Mouse (Mus musculus): ENCODE results near the gene H1f0. TPM values are rescaled to one million over a fixed set of nuclear protein-coding genes. Genes with fewer than 3 reads are reported as not detected.

H1f0 gene
- polyA plus RNA-seq, 1 experiment: 197 TPM

GRCm38 (mm10) chr15:78988499-78988971 is 39.7 kb upstream of the H1f0 start:
- TF ChIP-seq POLR2A (IDR thresholded peaks at IDR 0.05; ENCODE audit: borderline replicate concordance, insufficient read depth, low read length): peak; percentile 42; the same call in 1 of the 2 replicates
- TF ChIP-seq CTCF (IDR thresholded peaks at IDR 0.05; ENCODE audit: borderline replicate concordance, insufficient read depth, low read depth, low read length): no peak
- no peaks in the 10 kb centered on the region for H3K27me3 ChIP-seq (ENCODE audit: control insufficient read depth, insufficient read depth, low read length)
- DNase-seq: peak; percentile 99
- H3K4me3 ChIP-seq (replicated peaks; ENCODE audit: insufficient read depth, low read depth, low read length): no peak overlapping the region
- under 1% methylated on average over 14 of the region's 14 CpGs for WGBS
- peaks cover 59% of the 10 kb centered on the region for H3K4me1 ChIP-seq (ENCODE audit: control insufficient read depth, insufficient read depth, low read length)
- peak overlapping the region; percentile 77 for H3K27ac ChIP-seq (ENCODE audit: insufficient read depth, low read length)

- TF ChIP-seq POLR2A (IDR thresholded peaks at IDR 0.05; ENCODE audit: borderline replicate concordance, insufficient read depth, low read length) (no peak), CTCF (IDR thresholded peaks at IDR 0.05; ENCODE audit: borderline replicate concordance, insufficient read depth, low read depth, low read length) (no peak)
- no peak overlapping the region for H3K4me3 ChIP-seq (replicated peaks; ENCODE audit: insufficient read depth, low read depth, low read length)
- DNase-seq: peak in 1 of 2 experiments; percentile 34
- H3K4me1 ChIP-seq (ENCODE audit: control insufficient read depth, insufficient read depth, low read length): peaks cover 51% of the 10 kb centered on the region
- peak overlapping the region; percentile 47; the same call in 1 of the 2 replicates for H3K27ac ChIP-seq (ENCODE audit: insufficient read depth, low read length)
- WGBS: 73% methylated on average over 14 of the region's 14 CpGs
- no peaks in the 10 kb centered on the region for H3K27me3 ChIP-seq (ENCODE audit: control insufficient read depth, insufficient read depth, low read length)
Observed at GRCm38 (mm10) chr15:78989152-78990092, 38.8 kb upstream of the H1f0 start.

GRCm38 (mm10) chr15:78990093-78990463 is 38.2 kb upstream of the H1f0 start:
- H3K4me3 ChIP-seq (replicated peaks; ENCODE audit: insufficient read depth, low read depth, low read length): no peak overlapping the region
- no peaks in the 10 kb centered on the region for H3K27me3 ChIP-seq (ENCODE audit: control insufficient read depth, insufficient read depth, low read length)
- no peak for DNase-seq
- 98% methylated on average over 9 of the region's 9 CpGs for WGBS
- H3K4me1 ChIP-seq (ENCODE audit: control insufficient read depth, insufficient read depth, low read length): peaks cover 45% of the 10 kb centered on the region
- H3K27ac ChIP-seq (ENCODE audit: insufficient read depth, low read length): no peak overlapping the region
- TF ChIP-seq POLR2A (IDR thresholded peaks at IDR 0.05; ENCODE audit: borderline replicate concordance, insufficient read depth, low read length) (no peak), CTCF (IDR thresholded peaks at IDR 0.05; ENCODE audit: borderline replicate concordance, insufficient read depth, low read depth, low read length) (no peak)

- no peaks in the 10 kb centered on the region for H3K27me3 ChIP-seq (ENCODE audit: control insufficient read depth, insufficient read depth, low read length)
- DNase-seq: peak in 1 of 2 experiments; percentile 23
- H3K27ac ChIP-seq (ENCODE audit: insufficient read depth, low read length): no peak overlapping the region
- TF ChIP-seq POLR2A (IDR thresholded peaks at IDR 0.05; ENCODE audit: borderline replicate concordance, insufficient read depth, low read length) (no peak), CTCF (IDR thresholded peaks at IDR 0.05; ENCODE audit: borderline replicate concordance, insufficient read depth, low read depth, low read length) (no peak)
- peaks cover 35% of the 10 kb centered on the region for H3K4me1 ChIP-seq (ENCODE audit: control insufficient read depth, insufficient read depth, low read length)
- WGBS: 94% methylated on average over 25 of the region's 25 CpGs
- H3K4me3 ChIP-seq (replicated peaks; ENCODE audit: insufficient read depth, low read depth, low read length): no peak overlapping the region
Observed at GRCm38 (mm10) chr15:78990970-78991525, 37.2 kb upstream of the H1f0 start.

- 93% methylated on average over 7 of the region's 7 CpGs for WGBS
Observed at GRCm38 (mm10) chr15:78992235-78992634, 36.0 kb upstream of the H1f0 start.

GRCm38 (mm10) chr15:78992925-78993324 is 35.3 kb upstream of the H1f0 start:
- 96% methylated on average over 24 of the region's 24 CpGs for WGBS
- Histone ChIP-seq H3K4me1 (ENCODE audit: control insufficient read depth, insufficient read depth, low read length) (peaks cover 16% of the 10 kb centered on the region), H3K27ac (ENCODE audit: insufficient read depth, low read length) (no peak overlapping the region), H3K27me3 (ENCODE audit: control insufficient read depth, insufficient read depth, low read length) (no peaks in the 10 kb centered on the region), H3K4me3 (replicated peaks; ENCODE audit: insufficient read depth, low read depth, low read length) (no peak overlapping the region)
- no peak for DNase-seq
- no peak for TF ChIP-seq CTCF (IDR thresholded peaks at IDR 0.05; ENCODE audit: borderline replicate concordance, insufficient read depth, low read depth, low read length)
- TF ChIP-seq POLR2A (IDR thresholded peaks at IDR 0.05; ENCODE audit: borderline replicate concordance, insufficient read depth, low read length): no peak

More at GRCm38 (mm10) chr15:78992235-78992634, 36.0 kb upstream of the H1f0 start:
- H3K27me3 ChIP-seq (ENCODE audit: control insufficient read depth, insufficient read depth, low read length): no peaks in the 10 kb centered on the region
- TF ChIP-seq CTCF (IDR thresholded peaks at IDR 0.05; ENCODE audit: borderline replicate concordance, insufficient read depth, low read depth, low read length) (peak; percentile 32), POLR2A (IDR thresholded peaks at IDR 0.05; ENCODE audit: borderline replicate concordance, insufficient read depth, low read length) (no peak)
- H3K4me3 ChIP-seq (replicated peaks; ENCODE audit: insufficient read depth, low read depth, low read length): no peak overlapping the region
- H3K27ac ChIP-seq (ENCODE audit: insufficient read depth, low read length): no peak overlapping the region
- peaks cover 23% of the 10 kb centered on the region for H3K4me1 ChIP-seq (ENCODE audit: control insufficient read depth, insufficient read depth, low read length)
- peak in 1 of 2 experiments; percentile 22 for DNase-seq

GRCm38 (mm10) chr15:78995916-78996315 is 32.3 kb upstream of the H1f0 start:
- DNase-seq: no peak
- TF ChIP-seq POLR2A (IDR thresholded peaks at IDR 0.05; ENCODE audit: borderline replicate concordance, insufficient read depth, low read length) (no peak), CTCF (IDR thresholded peaks at IDR 0.05; ENCODE audit: borderline replicate concordance, insufficient read depth, low read depth, low read length) (no peak)
- H3K4me1 ChIP-seq (ENCODE audit: control insufficient read depth, insufficient read depth, low read length): peaks cover 20% of the 10 kb centered on the region
- no peaks in the 10 kb centered on the region for H3K27me3 ChIP-seq (ENCODE audit: control insufficient read depth, insufficient read depth, low read length)
- H3K27ac ChIP-seq (ENCODE audit: insufficient read depth, low read length): no peak overlapping the region
- WGBS: 95% methylated on average over 4 of the region's 4 CpGs
- no peak overlapping the region for H3K4me3 ChIP-seq (replicated peaks; ENCODE audit: insufficient read depth, low read depth, low read length)

Measured in cerebellum, adult 2 months (tissue).